Mouse (Mus musculus) ovary, postnatal 14 days (tissue): ENCODE measurements around the gene Ss18l1.

Experiments used
- DNase-seq: peaks from one replicate; pipeline ENCODE4 v3.0.0; 2022; ENCODE audit warnings: low spot score

Gene Ss18l1

DNA sequence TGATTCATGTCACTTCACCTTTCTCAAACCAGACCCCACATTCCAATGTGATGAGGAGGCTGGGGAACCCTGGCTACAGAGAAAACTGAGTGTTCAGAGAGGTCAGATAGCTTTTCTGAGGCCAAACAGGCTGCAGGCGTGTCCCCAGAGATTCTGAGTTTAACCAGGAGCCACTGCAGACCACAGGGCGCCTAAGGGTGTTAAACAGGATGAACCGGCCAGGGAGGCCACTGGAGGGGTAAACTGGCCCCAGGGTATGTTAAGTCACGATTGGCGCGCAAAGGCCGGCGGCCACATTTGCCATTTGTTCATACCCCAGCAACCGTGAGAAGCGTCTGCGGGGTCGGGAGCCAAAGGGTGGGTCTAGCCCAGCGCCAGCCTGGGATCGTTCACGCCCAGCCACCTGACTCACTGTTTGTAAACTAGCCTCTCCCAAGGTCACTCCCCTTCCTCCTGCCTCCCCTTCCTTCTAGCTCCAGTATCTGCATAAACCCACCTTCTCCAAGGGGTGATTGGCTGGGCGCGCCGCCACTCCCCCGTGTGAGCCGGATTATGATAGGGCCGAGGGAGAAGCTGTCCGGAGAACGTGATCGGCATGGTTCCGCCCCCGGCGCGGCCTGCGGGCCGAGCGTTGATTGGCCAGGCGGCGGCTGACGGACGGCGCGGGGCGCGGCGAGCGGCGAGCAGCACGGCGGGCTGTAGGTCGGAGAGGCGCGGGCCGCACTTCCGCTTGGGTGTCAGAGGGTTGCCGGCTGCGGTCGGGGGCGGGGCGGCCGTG is 76.5 kb downstream of the Ss18l1 start, which contains the start of gene Osbpl2:
TSS of gene Osbpl2 (plus strand) at position 646 of the 778 bp plus-strand sequence.
- DNase-seq = peak; percentile 99
